Mouse (Mus musculus) spleen, postnatal 10 days (tissue): ENCODE results near the gene Igsf21.

Source experiments
- DNase-seq, 2 experiments: peaks; one replicate each; pipeline ENCODE4 v3.0.0; 2021 to 2022; ENCODE audit warnings: low spot score in 2 of 2

Gene Igsf21

DNA sequence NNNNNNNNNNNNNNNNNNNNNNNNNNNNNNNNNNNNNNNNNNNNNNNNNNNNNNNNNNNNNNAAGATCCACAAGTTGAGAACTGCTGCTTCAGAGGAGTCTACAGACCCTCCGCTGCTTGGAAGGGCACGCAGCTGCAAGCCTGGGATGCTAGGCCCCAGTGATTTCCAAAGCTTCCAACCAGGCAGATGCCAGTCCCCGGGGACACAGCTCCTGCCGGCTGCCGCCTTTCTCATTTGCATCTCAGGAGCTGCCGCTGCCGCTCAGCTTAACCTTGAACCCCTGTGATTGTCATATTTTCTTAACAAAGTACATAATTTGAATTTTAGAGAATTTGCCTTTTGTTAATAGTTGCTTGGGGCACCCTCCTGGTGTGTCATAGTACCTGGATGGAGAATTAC lies 259.7 kb downstream of the Igsf21 start:
- DNase-seq: no peak

DNA sequence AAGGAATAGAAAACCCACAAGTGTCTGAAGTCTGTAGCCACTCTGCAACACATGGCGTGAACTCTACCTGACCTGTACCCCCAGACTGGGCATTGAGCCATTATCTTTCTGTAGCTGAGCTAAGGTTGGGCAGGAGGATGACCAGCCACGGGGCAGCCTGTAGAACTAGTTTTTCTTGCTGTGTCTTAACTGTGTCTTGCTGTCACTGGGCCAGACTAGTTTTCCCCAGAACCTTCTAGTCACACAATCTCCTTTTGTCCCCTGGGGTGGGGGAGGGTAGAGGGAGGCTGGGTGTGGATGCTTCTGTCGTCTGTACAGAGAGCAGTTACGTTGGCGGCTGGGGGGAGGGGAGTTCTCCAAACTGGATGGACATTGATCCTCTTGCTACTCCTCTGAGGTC lies 267.9 kb downstream of the Igsf21 start:
- DNase-seq: no peak

- no peak for DNase-seq
These were observed 269.2 kb downstream of the Igsf21 start for GRCm38 (mm10) chr4:139977308-139977781.
